Mouse (Mus musculus): Measurements from ENCODE around the gene Srpk2. TPM values are rescaled to one million over a fixed set of nuclear protein-coding genes. Genes with fewer than 3 reads are reported as not detected.
"Not testable (repeated sequence)": the region's sequence is repeated elsewhere in the genome, so short reads cannot be mapped to it uniquely, and the experiment has no call there.

Gene Srpk2
- total RNA-seq, 2 experiments from 2014 or later, result 46.6 to 47.2 TPM

- DNase-seq, result no peak
Measured at GRCm38 (mm10) chr5:23566382-23566781, 118.0 kb downstream of the Srpk2 start.

DNA sequence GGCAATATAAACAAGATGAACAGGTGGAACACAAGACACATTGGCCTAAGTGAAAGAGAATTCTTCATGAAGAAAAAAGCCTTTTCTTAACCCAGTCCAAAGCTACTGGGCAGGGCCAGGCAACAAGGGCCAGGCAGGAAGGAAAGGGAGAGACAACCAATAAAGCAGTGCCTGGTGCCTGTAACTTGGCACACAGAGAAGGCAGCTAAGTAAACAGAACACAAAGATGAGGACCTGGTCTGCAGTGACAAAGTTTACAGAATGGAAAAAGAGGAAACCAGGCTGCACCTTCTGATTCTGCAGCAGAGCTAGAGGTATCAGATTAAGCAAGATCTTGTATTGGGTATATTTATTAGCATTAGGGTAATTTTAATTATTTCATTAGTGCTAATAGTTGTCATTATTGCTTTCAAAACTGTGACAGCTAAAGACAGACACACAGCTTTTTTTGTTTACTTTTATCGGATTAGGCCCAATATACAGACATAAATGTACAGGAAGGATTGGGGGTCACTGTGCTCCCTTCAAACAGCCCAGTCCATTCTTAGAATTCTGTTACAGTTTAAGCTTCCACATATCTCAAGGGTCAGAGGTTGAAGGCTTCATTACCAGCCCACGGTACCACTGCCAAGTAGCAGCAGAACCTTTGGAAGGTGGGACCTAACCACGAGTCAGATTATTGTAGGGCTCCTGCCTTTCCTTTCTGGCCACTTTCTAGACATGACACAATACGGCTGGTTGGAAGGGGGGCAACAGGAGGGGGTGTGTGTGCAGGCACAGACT, 121.9 kb downstream of the Srpk2 start:
- no peak for DNase-seq

GRCm38 (mm10) chr5:23561227-23561626, 123.2 kb downstream of the Srpk2 start:
- DNase-seq, result no peak

DNA sequence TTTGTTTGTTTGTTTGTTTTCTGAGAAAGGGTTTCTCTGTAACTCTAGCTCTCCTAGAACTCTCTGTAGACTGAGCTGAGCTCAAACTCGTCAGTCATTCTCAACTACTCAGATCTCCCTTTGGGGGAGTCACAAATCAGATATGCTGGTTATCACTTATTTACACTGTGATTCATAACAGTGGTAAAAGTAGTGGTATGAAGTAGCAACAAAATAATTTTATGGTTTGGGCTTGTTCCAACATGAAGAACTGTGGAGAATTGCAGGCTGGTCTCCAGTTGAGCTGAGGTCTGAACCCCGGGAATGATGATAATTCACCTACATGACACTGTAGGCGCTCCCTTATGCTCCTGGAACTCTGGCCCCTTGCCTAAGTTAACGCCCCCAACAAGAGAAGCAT, 124.2 kb downstream of the Srpk2 start:
- no peak for DNase-seq

GRCm38 (mm10) chr5:23556007-23556770, 128.2 kb downstream of the Srpk2 start:
- no peak for DNase-seq

GRCm38 (mm10) chr5:23553338-23553737, 131.1 kb downstream of the Srpk2 start:
- not testable (repeated sequence) for DNase-seq

DNA sequence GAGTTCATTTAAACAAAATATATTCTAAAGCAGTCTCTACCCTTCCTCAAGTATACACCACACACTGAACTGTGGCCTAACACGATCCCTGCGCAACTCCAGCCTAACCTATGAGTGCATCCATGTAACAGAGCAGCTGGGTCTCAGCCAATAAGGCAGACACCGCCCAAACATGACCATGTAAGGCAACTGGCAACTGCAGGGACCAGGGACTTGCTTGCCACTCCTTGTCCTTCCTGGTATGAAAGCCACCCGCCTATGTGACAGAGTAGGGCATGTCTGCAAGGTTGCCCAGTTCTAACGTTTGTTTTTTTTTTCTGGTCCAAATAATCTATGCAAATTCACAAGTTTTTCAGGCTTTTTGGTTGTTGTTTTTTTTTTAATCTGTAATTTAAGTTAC, 132.7 kb downstream of the Srpk2 start:
- peak in 1 of 2 experiments; percentile 4 for DNase-seq

- no peak for DNase-seq
Measured at GRCm38 (mm10) chr5:23535692-23536091, 148.7 kb downstream of the Srpk2 start.

DNA sequence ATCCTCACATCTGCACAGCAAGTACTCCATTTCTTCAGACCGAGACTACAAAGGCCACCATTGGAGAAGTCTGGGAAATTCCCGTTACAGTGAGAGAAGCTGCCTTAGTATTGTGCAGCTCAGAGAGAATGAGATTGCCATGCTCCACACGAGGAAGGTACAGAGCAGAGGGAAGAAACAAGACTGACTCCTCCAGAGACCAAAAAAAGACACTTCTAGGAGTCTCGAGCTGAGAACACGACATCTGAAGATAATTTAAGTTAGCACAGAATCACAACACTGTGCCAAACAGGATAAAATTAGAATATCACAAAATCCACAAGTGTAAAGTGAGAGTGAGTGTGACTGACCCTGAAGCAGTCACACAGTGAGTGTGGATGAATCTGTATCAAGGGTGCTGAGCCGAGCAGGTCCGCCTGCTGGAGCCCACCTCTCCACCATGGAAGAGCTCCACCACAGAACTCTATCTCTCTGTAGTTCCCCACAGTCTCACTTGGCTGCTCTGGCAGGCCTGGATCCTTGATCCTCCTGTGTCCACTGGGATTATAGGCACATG, 152.8 kb downstream of the Srpk2 start:
- no peak for DNase-seq

- no peak for DNase-seq
Measured at GRCm38 (mm10) chr5:23531100-23531499, 153.3 kb downstream of the Srpk2 start.

DNA sequence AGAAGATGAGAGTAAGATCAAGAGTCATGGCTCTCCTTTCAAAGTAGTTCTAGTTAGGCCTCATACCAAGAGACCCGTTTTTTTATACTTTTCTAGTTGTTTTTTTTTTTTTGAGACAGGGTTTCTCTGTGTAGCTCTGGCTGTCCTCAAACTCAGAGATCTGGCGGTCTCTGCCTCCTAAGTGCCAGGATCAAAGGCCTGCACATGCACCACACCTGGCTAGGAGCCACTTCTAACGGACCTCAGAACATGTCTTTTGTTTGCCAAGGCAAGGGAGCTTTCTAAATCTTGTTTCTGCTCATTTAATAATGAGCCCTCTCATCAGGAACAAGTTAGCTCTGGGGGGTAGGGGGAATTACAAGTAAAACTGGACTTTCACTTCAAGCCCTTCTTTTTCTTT, 159.8 kb downstream of the Srpk2 start:
- DNase-seq, result no peak

GRCm38 (mm10) chr5:23523936-23524335, 160.5 kb downstream of the Srpk2 start:
- DNase-seq, result no peak

- no peak for DNase-seq
Measured at GRCm38 (mm10) chr5:23521645-23522044, 162.8 kb downstream of the Srpk2 start.

DNA sequence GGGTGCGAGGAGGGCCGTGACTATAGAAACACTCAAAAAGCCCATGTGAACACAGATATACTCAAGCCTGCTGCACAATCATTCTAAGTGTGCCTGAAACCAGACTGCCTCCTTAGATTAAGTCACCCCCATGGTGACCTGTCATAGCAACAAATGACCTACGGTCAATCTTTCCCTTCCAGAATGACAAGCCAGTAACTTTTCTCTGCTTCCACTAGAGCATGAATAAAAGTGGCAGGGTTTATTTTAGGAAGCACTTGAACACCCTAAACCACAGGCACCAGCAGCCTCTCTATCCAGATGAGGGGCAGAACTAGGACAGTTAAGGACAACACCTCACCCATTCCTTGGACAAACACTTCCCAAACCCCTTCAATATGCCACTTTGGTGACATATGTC, 164.7 kb downstream of the Srpk2 start:
- no peak for DNase-seq

- peak; percentile 26 to 57 for DNase-seq
Measured at GRCm38 (mm10) chr5:23518673-23519072, 165.7 kb downstream of the Srpk2 start.

- DNase-seq, result no peak
Measured at GRCm38 (mm10) chr5:23517839-23518238, 166.6 kb downstream of the Srpk2 start.

DNA sequence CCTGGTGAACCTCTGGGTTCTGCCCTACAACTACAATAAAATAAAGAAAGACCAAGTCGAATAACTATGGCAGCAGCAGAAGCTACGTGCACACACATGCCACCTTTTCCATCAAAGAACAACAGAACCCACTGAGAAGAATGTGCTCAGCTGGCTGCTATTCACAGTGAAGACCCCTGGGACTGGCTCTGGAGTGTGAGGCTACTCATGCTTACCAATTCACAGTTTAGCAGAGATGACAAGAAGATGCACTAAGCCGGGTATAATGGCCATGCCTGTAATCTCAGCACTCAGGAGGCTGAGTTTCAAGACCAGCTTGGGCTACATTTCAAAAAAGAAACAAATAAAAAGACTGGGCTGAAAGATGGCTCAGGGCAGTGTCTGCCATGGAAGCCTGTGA, 167.5 kb downstream of the Srpk2 start:
- DNase-seq, result no peak

GRCm38 (mm10) chr5:23515038-23515437, 169.4 kb downstream of the Srpk2 start:
- no peak for DNase-seq

- DNase-seq, result no peak
Measured at GRCm38 (mm10) chr5:23513468-23513867, 170.9 kb downstream of the Srpk2 start.

DNA sequence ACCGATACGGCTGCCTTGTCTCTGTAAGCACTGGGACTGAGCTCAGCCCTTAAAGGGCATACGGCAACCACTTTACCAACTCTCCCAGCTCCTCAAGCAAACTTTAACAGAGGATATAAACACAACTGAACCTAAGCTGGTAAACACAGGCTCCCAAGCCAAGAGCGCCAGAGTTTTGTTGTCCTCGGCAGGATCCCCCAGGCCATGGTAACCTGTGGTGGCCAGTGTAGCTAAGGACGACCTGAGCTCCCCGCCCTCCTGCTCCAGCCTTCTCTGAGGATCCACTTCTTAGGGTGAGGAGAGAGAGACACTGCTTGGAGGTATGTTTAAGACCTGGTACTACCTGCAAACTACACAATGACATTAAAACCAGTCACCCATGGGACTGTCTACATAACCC, 171.9 kb downstream of the Srpk2 start:
- no peak for DNase-seq

DNA sequence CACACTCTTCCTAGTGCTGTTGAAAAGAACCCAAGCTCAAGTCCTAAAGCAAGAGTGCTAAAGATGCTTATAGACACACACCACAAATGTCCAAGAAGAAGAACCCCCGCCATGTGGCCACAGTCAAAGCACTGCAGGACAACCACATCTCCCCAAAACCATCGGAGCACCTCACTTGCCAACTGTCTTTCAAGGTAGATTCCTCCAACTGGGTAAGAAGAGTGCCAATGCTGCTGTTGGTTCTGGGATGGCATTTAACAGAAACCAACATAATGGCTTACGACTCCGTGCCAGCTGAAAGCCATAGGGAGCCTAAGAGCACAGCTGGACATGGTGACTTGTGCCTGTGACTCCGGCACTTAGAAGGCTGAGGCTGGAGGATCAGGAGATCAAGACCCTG, 173.0 kb downstream of the Srpk2 start:
- no peak for DNase-seq

DNA sequence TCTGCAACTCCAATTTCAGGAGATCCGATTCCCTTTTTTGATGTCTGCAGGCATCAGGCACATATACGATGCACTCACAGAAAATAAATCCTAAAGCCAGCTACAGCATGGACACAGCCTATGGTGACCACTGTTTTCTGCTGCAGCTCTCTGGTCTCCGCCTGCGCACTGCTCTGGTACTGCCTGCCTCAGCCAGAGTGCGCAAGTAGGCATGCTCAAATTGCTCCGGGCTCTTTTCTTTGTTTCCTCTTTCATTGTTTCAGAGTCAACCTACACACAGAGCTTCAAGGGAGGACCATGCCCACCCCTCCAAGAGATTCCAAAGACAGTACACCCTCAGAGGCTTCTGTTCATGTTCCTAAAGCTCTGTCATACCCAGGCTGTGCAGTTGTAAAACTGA, 175.8 kb downstream of the Srpk2 start:
- DNase-seq, result no peak

DNA sequence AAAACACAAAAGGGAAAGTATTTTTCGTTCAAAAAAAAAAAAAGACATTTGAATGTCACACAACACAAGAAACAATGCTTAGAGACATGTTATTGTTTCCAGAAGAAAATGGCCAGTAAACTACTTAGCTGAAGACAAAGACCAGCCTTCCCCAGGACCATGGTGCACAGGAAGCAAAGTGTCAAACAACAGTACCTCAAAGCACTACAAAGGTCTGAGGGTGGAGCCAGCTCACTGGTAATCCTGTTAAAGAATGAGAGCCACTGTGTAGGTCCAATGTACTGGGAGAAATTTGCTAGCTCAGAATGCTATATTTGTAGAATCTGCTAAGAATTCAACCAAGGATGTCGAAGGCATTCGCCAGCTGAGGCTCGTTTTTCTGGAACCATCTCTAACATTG, 177.2 kb downstream of the Srpk2 start:
- DNase-seq, result no peak
